Mouse (Mus musculus): ENCODE measurements around the gene Atf1. TPM values are rescaled to one million over a fixed set of nuclear protein-coding genes. Genes with fewer than 3 reads are reported as not detected.
A peak's percentile ranks its signal among the peaks of the same experiment; 100 is the strongest.
"Not testable (repeated sequence)": the region's sequence is repeated elsewhere in the genome, so short reads cannot be mapped to it uniquely, and the experiment has no call there.

Gene Atf1
- polyA plus RNA-seq, 1 experiment from 2014 or later: 27.7 TPM

DNA sequence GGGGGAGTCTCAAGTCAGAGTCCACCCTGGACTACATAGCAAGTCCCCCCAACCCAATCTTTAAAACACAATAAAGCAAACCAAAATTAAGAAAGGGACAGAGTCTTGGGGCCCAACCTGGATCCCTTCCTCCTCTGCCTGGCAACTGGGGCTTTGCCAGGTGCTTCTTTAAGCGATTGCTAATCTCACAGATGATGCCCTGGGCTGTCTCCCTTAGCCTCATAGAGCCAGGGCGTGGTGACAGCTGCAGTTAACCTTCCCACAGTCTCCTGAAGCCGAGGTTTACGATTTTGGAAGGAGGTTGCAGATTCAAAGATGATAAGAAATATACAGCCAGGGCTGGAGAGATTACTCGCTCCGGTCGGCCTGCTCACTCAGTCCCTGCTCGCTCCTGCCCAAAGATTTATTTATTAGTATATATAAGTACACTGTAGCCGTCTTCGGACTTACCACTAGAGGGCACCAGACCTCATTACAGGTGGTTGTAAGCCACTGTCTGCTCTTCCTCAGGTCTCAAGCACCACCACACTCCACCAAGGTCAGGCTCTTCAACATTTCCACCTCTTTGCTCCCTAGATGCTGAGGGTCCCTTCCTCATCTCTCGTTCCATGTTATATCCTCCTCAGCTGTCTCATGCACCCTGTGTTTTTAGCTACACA, 79.9 kb downstream of the Atf1 start:
- H3K9ac ChIP-seq (ENCODE audit: low read length); H3K27ac ChIP-seq (replicated peaks); H3K27me3 ChIP-seq (ENCODE audit: control insufficient read depth, insufficient read depth, low read length); H3K36me3 ChIP-seq (ENCODE audit: control insufficient read depth, insufficient read depth, low read length); H3K4me2 ChIP-seq (replicated peaks; ENCODE audit: low read depth); H3K4me3 ChIP-seq (ENCODE audit: low read depth, low read length); H3K4me1 ChIP-seq (replicated peaks; ENCODE audit: control insufficient read depth, insufficient read depth); H3K9me3 ChIP-seq (ENCODE audit: control insufficient read depth, low read length): not testable (repeated sequence)
- ATAC-seq (ENCODE audit: low FRiP score, low TSS enrichment) (peak; percentile 60), DNase-seq (ENCODE audit: low spot score) (peak; percentile 40)
- peak; percentile 73 for TF ChIP-seq CTCF (IDR thresholded peaks at IDR 0.05; ENCODE audit: low read depth)
- WGBS: 29% methylated on average over 11 of the region's 11 CpGs

Other genes starting within 250 kb of the Atf1 start
- 5.2 TPM in 2 replicates for gene Dip2b, start 189.2 kb upstream of the Atf1 start, polyA plus RNA-seq (2015; fragmentation: Nextera tagmentation; extraction: Ambion mirVana)
- gene Tmprss12, start 53.0 kb downstream of the Atf1 start, polyA plus RNA-seq (2015; fragmentation: Nextera tagmentation; extraction: Ambion mirVana): 0.11 TPM in 1 of 2 replicates, not detected in the other
- gene Mettl7a1, start 76.3 kb downstream of the Atf1 start, polyA plus RNA-seq (2015; fragmentation: Nextera tagmentation; extraction: Ambion mirVana): 9.1 and 9.5 TPM in 2 replicates
- not detected in 2 replicates for gene Mettl7a3, start 107.1 kb downstream of the Atf1 start, polyA plus RNA-seq (2015; fragmentation: Nextera tagmentation; extraction: Ambion mirVana)
- gene Methig1, start 125.3 kb downstream of the Atf1 start, polyA plus RNA-seq (2015; fragmentation: Nextera tagmentation; extraction: Ambion mirVana): 0.17 TPM in 1 of 2 replicates, not detected in the other
- gene Mettl7a2, start 125.4 kb downstream of the Atf1 start, polyA plus RNA-seq (2015; fragmentation: Nextera tagmentation; extraction: Ambion mirVana): not detected in 2 replicates
- gene Higd1c, start 136.7 kb downstream of the Atf1 start, polyA plus RNA-seq (2015; fragmentation: Nextera tagmentation; extraction: Ambion mirVana): not detected in 2 replicates
- gene Gm5475, start 194.3 kb downstream of the Atf1 start, polyA plus RNA-seq (2015; fragmentation: Nextera tagmentation; extraction: Ambion mirVana): 0.11 and 0.15 TPM in 2 replicates
- gene Slc11a2, start 197.3 kb downstream of the Atf1 start, polyA plus RNA-seq (2015; fragmentation: Nextera tagmentation; extraction: Ambion mirVana): 12.2 and 15.8 TPM in 2 replicates
- gene Letmd1, start 241.2 kb downstream of the Atf1 start, polyA plus RNA-seq (2015; fragmentation: Nextera tagmentation; extraction: Ambion mirVana): 9.8 and 10.9 TPM in 2 replicates